Mouse (Mus musculus): Measurements from ENCODE around the gene Inhbe. TPM values are rescaled to one million over a fixed set of nuclear protein-coding genes. Genes with fewer than 3 reads are reported as not detected.

The Inhbe gene
- total and polyA plus RNA-seq, 2 experiments, result 7.5 to 22.6 TPM

DNA sequence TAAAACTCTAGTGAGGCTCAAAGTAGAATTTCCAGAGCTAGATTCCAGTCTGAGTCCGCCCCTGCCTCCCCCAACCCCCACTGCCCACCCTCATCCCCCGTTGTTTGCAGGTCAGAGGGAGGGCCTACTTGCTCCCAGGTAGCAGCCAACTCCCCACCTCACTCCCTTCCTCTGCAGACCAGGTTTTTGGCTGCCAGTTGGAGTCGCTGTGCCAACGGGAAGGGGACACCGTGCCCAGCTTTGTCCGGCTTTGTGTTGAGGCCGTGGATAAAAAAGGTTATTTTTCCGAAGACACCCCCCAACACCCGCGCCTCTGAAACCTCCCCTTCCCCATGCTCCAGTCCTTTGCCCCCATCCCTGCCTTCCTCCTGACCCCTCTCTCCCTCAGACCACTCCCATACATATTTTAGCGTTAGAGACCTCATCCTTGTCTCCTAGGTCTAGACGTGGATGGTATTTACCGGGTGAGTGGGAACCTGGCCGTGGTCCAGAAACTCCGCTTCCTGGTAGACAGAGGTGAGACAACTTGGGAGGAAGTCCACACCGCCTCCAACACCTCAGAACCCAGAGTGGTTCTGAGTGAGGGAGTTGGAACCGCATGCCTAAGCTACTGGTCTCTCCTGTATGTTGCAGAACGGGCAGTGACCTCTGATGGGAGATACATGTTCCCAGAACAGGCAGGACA is 26.6 kb downstream of the Inhbe start:
- Histone ChIP-seq H3K36me3 (ENCODE audit: control insufficient read depth, insufficient read depth, low read length) (no peaks in the 10 kb centered on the region), H3K27ac (replicated peaks; ENCODE audit: insufficient read depth, low read depth, low read length) (no peak overlapping the region), H3K27me3 (ENCODE audit: control insufficient read depth, insufficient read depth, low read length) (peaks cover 20% of the 10 kb centered on the region), H3K4me3 (ENCODE audit: insufficient read depth, low read depth, low read length) (no peak overlapping the region), H3K4me1 (ENCODE audit: control insufficient read depth, insufficient read depth, low read length) (peaks cover 7% of the 10 kb centered on the region; the same call in 1 of the 2 replicates), H3K79me2 (ENCODE audit: control insufficient read depth, insufficient read depth, low read length) (0 out of 2 replicates have a peak, but pooled peaks cover 2% of the 10 kb centered on the region), H3K9ac (ENCODE audit: low read depth, low read length) (no peak overlapping the region)
- TF ChIP-seq POLR2A (IDR thresholded peaks at IDR 0.05; ENCODE audit: extremely low read depth, insufficient read depth, low read length) (no peak), CTCF (IDR thresholded peaks at IDR 0.05; ENCODE audit: low read depth, low read length) (no peak)
- WGBS, result 54% methylated on average over 18 of the region's 18 CpGs
- no peak for DNase-seq (ENCODE audit: extremely low read depth, low read depth, low spot score)

DNA sequence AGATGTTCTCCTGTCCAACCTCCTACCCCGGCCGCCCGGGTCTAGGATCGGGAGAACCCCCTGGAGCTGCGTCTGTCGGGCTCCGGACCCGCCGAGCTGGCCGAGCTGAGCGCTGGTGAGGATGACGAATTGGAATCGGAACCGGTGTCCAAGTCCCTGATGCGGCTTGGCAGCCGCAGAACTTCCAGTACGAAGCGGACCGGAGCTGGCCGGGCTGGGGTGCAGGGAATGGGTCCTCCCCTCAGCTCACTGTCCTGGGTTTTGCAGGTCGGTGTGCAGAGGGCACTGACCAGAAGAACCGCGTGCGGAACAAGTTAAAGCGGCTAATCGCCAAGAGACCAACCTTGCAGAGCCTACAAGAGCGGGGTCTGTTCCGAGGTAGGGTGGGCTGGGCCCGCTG is 27.4 kb downstream of the Inhbe start:
- WGBS, result 10% methylated on average over 29 of the region's 29 CpGs
- peak overlapping the region; percentile 50; the same call in 1 of the 2 replicates for H3K4me3 ChIP-seq (ENCODE audit: insufficient read depth, low read depth, low read length)
- H3K79me2 ChIP-seq (ENCODE audit: control insufficient read depth, insufficient read depth, low read length), result 0 out of 2 replicates have a peak, but pooled peaks cover 2% of the 10 kb centered on the region
- H3K9ac ChIP-seq (ENCODE audit: low read depth, low read length), result peak overlapping the region; percentile 49; the same call in 1 of the 2 replicates
- peaks cover 7% of the 10 kb centered on the region; the same call in 1 of the 2 replicates for H3K4me1 ChIP-seq (ENCODE audit: control insufficient read depth, insufficient read depth, low read length)
- H3K27ac ChIP-seq (replicated peaks; ENCODE audit: insufficient read depth, low read depth, low read length), result no peak overlapping the region
- H3K36me3 ChIP-seq (ENCODE audit: control insufficient read depth, insufficient read depth, low read length), result no peaks in the 10 kb centered on the region
- no peak for DNase-seq (ENCODE audit: extremely low read depth, low read depth, low spot score)
- H3K27me3 ChIP-seq (ENCODE audit: control insufficient read depth, insufficient read depth, low read length), result peaks cover 14% of the 10 kb centered on the region
- TF ChIP-seq POLR2A (IDR thresholded peaks at IDR 0.05; ENCODE audit: extremely low read depth, insufficient read depth, low read length) (no peak), CTCF (IDR thresholded peaks at IDR 0.05; ENCODE audit: low read depth, low read length) (no peak)

DNA sequence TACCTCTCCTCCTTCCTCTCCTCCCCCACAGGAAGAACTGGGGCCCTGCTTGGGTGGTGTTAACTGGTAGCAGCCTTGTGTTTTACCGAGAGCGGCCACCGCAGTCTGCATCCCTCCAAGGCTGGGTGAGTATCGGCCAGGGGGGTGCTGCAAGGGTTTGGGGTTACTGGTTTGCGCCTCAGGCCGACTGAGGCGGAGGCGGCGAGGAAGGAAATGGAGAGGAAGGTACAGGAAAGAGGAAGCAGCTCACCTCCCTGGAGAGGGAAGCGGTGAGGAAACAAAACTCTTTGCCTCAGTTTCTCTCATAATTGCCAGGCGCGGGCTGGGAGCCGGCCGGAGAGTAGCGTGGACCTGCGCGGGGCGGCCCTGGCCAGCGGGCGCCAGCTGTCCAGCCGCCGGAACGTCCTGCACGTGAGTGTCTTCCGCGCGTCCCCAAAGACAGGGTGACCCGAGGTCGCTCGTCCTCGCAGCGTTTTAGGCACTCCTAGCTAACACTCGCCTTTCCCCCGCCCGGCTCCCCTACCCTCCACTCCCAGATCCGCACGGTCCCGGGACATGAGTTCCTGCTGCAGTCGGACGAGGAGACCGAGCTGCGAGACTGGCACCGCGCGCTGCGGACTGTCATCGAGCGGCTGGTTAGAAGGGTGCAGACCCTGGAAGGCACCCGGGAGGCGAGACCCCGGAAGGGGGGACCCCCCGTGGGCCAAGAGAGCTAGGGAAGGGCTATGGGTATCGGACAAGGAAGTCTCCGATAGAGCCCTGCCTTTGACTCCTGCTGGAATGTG is 28.0 kb downstream of the Inhbe start:
- peak overlapping the region; percentile 49 for H3K9ac ChIP-seq (ENCODE audit: low read depth, low read length)
- H3K27me3 ChIP-seq (ENCODE audit: control insufficient read depth, insufficient read depth, low read length), result peaks cover 14% of the 10 kb centered on the region
- TF ChIP-seq POLR2A (IDR thresholded peaks at IDR 0.05; ENCODE audit: extremely low read depth, insufficient read depth, low read length), result no peak
- TF ChIP-seq CTCF (IDR thresholded peaks at IDR 0.05; ENCODE audit: low read depth, low read length), result no peak
- 0 out of 2 replicates have a peak, but pooled peaks cover 2% of the 10 kb centered on the region for H3K79me2 ChIP-seq (ENCODE audit: control insufficient read depth, insufficient read depth, low read length)
- 7% methylated on average over 53 of the region's 54 CpGs for WGBS
- no peak overlapping the region for H3K27ac ChIP-seq (replicated peaks; ENCODE audit: insufficient read depth, low read depth, low read length)
- no peak for DNase-seq (ENCODE audit: extremely low read depth, low read depth, low spot score)
- H3K4me3 ChIP-seq (ENCODE audit: insufficient read depth, low read depth, low read length), result peak overlapping the region; percentile 50
- no peaks in the 10 kb centered on the region for H3K36me3 ChIP-seq (ENCODE audit: control insufficient read depth, insufficient read depth, low read length)
- H3K4me1 ChIP-seq (ENCODE audit: control insufficient read depth, insufficient read depth, low read length), result peaks cover 7% of the 10 kb centered on the region; the same call in 1 of the 2 replicates

DNA sequence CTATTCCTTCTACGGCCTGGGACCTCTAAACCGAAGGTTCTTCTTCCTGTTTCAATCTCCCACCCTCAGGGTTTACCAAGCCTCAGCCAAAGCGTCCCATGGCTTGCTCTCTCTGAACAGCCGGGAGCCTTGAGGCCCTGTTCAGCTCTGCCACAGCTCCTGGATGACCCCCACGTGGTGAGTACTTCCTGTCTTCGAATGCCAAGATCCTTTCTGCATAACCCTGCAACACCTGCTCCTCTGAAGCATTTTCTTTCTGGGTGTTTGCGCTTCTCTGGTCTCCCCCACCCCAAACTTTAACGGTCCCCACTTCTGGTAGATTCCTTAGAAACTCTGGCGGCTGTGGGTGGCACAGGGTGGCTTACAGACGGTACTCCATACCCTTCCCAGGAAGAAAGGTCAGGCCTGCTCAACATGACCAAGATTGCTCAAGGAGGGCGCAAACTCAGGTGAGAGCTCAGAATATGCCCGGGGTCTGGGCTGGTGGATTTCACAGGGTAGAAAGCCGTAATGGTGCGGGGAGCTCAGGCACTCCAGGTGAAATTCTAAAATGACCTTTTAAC is 28.7 kb downstream of the Inhbe start:
- H3K27ac ChIP-seq (replicated peaks; ENCODE audit: insufficient read depth, low read depth, low read length), result no peak overlapping the region
- H3K4me1 ChIP-seq (ENCODE audit: control insufficient read depth, insufficient read depth, low read length), result peaks cover 7% of the 10 kb centered on the region; the same call in 1 of the 2 replicates
- H3K27me3 ChIP-seq (ENCODE audit: control insufficient read depth, insufficient read depth, low read length), result peaks cover 14% of the 10 kb centered on the region
- no peaks in the 10 kb centered on the region for H3K36me3 ChIP-seq (ENCODE audit: control insufficient read depth, insufficient read depth, low read length)
- no peak for TF ChIP-seq CTCF (IDR thresholded peaks at IDR 0.05; ENCODE audit: low read depth, low read length)
- TF ChIP-seq POLR2A (IDR thresholded peaks at IDR 0.05; ENCODE audit: extremely low read depth, insufficient read depth, low read length), result no peak
- DNase-seq (ENCODE audit: extremely low read depth, low read depth, low spot score), result no peak
- no peak overlapping the region for H3K9ac ChIP-seq (ENCODE audit: low read depth, low read length)
- no peak overlapping the region for H3K4me3 ChIP-seq (ENCODE audit: insufficient read depth, low read depth, low read length)
- 0 out of 2 replicates have a peak, but pooled peaks cover 2% of the 10 kb centered on the region for H3K79me2 ChIP-seq (ENCODE audit: control insufficient read depth, insufficient read depth, low read length)
- WGBS, result 58% methylated on average over 14 of the region's 14 CpGs

DNA sequence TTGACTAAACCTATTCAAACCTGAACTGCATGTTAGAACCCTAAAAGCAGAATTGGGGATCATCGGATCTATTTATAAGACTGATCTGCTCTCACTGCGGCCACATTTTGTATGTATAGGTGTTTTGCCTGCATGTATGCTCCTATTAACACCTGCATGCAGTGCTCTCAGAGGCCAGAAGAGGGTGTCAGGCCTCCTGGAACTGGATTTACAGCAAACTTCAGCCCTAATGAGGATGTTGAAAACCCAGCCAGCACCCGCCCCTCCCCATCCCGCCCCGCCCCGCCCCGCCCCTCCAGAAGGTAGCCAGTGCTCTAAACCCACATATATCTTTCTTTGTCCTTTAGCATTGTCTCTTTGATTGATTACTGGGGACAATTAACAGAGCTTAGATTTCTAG is 29.7 kb downstream of the Inhbe start:
- Histone ChIP-seq H3K4me1 (ENCODE audit: control insufficient read depth, insufficient read depth, low read length) (peaks cover 7% of the 10 kb centered on the region; the same call in 1 of the 2 replicates), H3K27me3 (ENCODE audit: control insufficient read depth, insufficient read depth, low read length) (peaks cover 14% of the 10 kb centered on the region), H3K36me3 (ENCODE audit: control insufficient read depth, insufficient read depth, low read length) (no peaks in the 10 kb centered on the region), H3K4me3 (ENCODE audit: insufficient read depth, low read depth, low read length) (no peak overlapping the region), H3K79me2 (ENCODE audit: control insufficient read depth, insufficient read depth, low read length) (0 out of 2 replicates have a peak, but pooled peaks cover 2% of the 10 kb centered on the region), H3K9ac (ENCODE audit: low read depth, low read length) (no peak overlapping the region), H3K27ac (replicated peaks; ENCODE audit: insufficient read depth, low read depth, low read length) (no peak overlapping the region)
- WGBS, result 20% methylated on average over 7 of the region's 7 CpGs
- DNase-seq (ENCODE audit: extremely low read depth, low read depth, low spot score), result peak; percentile 56
- peak; percentile 63; the same call in 1 of the 2 replicates for TF ChIP-seq CTCF (IDR thresholded peaks at IDR 0.05; ENCODE audit: low read depth, low read length)
- no peak for TF ChIP-seq POLR2A (IDR thresholded peaks at IDR 0.05; ENCODE audit: extremely low read depth, insufficient read depth, low read length)

All from liver, adult 2 months (tissue).